Mouse (Mus musculus) retina, embryonic 14.5 days (tissue): ENCODE measurements around the gene Plekhg6.

ENCODE experiments used
- DNase-seq: peaks from one replicate; pipeline ENCODE4 v3.0.0-alpha.2; 2015; ENCODE audit warnings: low spot score

Gene Plekhg6

DNA sequence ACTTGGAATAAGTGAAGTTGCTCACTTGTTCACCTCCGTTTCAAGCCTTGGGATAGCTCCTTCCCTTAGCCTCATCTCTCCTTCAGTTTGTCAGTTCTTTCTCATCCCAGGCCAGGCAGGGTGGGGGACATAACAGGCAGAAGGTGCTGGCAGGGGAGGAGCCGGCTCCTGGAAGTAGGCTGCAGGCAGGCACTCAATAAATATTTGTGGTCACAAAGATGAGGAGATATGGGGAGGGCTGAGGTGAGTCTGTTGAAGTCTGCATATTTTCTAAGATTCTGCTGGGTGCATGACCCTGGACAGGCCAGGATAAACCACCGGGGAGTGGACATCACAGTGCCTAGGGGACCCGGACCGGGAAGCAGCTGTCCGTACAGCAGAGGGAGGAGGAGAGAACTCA is 57.0 kb downstream of the Plekhg6 start:
- no peak for DNase-seq

DNA sequence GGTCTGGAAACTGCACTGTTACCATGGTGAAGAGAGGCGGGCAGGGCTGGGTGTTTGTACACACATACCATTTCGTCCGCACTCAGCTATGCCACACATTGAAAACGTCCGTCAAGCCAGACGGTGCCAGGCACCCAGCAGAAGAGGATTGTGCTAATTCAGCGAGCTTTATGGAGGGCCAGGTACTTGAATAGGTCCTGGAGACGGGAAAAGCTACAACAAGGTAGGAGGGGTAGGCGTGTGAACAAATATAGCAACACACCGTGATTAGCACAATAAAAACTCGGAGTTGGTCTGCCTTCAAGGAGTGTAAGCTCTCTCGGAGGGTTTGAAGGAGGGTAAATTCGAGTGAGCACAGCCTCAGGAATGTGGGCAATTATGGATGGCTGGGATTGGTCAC is 57.8 kb downstream of the Plekhg6 start:
- DNase-seq, result no peak

DNA sequence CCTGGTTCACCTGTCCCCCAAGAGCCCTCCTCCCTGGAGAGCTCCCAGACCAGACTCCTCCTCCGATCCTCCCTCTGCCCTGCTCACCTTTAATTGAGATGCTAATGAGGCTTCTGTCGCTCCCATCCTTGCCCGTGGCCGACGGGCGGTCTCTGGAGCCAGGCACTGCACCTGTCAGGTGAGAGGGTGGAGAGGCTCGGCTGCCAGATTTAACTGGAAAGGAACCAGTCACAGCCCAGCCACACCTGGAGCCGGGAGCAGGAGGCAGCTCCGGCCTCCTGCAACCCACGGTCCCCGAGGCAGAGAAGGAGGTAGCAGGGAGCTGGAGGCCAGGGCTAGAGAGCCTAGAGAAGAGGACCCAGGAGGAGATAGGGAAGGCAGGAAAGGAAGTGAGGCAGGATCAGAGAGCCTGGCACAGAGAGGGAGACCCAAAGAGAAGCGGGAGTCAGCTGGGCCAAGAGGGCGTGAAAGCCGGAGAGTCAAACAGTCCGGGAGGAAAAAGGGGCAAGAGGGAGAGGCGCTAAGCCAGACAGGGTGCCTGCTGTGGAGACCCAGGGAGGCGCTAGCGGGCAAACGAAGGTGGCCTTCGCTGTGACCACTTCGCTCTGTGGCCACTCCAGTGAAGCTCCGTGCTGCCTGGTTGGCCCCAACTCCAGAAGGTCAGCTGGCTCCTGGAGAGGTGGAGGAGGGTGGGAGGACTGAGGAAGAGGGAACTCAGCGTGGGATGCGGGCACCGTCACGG is 59.3 kb downstream of the Plekhg6 start:
- DNase-seq, result no peak

DNA sequence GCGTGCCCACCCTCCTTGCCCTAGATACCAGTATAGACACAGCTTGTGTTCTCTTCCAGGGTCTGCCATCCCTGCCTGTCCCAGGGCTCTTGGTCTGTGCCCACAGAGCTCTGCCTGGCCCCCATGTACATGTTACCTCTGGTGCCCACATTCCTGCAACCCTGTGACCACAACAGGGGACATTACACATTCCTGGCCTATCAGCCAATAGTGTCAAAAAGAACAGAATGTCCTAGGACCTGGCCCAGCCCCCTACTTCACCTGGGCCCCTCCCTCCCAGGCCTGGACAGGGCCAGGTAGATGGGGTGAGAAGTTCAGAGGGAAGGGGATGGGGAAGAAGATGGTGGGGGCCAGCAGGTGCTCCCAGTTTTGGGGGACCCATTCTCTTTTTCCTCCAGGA is 60.3 kb downstream of the Plekhg6 start, which contains the start of gene Scnn1a:
Gene Scnn1a, plus strand, starts transcription at position 337 of the 400 bp plus-strand sequence.
- no peak for DNase-seq

DNA sequence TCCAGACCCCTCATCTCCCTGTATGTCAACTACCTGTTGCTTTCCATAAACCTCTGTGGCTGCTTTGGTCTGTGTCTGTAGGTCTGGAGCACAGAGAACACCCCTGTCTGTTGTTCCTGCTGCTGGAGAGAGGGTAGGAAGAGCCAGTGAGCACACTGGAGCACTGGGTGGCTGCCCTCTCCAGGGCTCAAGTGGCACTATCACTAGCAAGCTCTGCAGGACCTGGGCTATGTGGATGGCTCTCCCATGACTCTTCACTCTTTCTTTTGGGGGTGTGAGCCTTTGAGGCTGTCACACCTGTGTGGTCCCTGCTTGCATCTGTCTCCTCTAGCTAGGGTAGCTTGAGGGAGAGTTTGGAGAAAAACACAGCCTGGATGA is 60.7 kb downstream of the Plekhg6 start:
- DNase-seq, result no peak

DNA sequence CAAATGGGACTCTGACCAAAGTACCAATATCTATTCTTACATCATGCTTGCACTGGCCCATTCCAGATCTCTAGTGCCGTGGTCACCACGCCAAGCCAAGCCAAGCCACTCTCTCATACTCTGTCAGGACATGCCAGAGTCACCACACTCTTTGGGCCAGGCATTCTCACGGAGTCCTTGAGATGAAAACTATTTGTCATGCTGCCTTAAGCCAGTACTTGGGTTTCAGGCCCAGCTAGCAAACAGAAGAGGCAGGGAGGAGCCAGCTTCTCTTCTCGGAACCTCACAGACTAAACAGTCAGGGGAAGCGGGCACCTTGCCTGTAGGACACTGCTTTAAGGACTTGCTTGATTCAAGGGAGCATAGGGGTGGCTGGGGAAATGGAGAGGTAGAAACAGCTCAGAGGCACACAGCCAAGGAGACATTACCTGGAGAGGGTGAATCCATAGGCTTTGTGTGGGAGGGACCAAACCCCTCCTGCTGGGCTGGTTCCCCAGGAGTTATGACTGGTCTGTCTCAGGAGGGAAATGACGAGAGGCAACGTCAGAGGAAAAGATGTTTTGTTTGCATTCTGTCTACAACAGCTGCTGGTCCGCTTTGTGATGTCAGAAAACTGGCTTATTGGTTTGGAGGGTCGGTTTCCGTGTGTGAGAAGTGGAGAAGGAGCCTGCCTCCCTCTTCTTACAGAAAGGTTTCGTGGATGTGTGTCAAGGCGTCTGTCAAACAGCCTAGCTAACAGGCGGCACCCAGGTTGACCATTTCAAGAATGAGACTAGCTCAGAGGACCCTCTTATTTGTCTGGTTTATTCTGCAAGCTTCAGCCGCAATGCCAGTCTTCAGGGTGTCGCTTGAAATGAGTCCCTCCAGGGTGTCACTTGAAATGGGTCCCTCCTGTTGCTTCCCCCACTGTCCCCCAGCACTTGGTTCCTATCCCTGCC is 61.3 kb downstream of the Plekhg6 start:
- no peak for DNase-seq

DNA sequence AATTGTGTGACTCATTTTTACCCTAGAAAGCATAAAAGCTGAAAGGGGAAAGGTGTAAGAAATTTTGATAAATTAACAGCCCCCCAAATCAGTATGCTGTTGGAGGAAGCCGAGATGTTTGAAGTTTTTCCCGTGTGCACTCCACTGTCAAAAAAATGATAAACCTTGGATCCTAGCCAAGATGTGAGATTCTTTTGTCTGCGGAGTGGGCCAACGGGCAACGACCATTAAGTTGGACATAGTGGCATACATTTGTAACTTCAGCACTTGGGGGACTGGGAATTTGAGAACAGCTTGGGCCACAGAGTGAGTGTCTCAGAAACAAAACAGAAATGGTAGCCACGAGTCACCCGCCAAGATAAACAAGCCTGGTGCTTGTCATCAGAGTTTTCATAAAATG is 63.5 kb downstream of the Plekhg6 start:
- no peak for DNase-seq

DNA sequence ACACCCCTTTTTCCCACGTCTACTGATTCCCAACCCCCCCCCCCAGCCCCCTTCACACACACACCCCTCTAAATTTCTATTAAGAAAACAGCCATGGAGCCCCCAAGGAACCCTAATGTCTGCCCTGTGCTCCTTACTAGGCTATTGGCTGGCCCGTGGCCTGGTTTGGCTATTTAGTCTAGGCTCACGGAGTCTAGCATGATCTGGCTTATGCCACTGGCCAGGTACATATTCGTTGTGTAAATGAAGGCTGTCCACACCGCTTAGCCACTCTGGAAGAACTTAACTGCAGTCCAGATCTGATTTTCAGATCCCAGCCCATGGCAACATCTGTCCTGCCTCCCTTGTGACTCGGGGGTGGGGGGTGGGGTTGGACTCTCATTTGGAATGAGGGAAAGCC is 65.8 kb downstream of the Plekhg6 start:
- DNase-seq, result no peak

DNA sequence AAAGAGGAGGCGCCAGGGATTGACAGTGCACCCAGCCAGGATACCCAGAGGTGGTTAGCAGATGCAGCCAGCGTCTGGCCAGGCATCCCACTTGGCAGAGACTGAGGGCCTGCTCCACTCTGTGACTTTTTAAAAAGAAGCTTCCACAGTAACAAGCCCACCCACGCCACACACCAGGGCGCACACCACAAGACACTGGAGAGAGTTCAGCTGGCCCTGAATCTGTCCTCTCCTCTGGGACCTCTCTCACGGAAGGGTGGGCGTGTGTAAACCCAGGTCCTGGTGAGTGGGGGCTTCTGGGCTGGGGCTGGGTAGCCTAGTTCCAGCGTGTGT is 66.4 kb downstream of the Plekhg6 start:
- no peak for DNase-seq

DNA sequence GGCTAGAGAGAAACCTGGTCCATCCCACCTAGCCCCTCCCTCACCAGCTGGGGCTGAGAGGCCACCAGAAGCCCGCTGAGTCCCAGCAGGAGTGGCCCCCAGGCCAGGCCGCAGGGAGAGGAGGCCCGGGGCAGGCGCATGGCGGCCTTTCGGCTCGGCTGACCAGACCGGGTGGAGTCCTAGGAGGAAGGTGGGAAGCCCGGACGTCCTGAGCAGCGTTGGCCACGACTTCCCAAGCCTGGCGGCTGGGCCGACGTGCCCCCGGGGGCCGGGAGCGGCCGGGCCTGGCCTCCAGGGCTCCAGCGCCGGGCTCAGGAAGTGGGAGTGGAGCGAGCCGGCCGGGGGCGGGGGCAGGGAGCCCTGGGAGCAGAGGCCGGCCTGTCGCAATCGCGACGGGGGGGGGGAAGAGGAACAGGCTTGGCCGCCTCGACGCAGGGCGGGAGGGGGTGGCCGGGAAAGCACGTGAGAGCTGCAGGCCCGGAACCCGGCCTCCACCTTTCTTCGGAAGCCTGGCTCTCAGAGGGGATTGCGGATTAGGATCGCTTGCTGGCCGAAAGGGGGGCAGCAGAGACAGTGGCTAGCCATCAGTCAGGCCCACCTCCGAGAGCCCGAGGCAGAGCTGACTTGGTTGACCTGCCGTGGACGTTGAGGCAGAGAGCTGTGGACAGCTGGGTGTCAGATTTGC is 66.9 kb downstream of the Plekhg6 start, which contains the start of gene Ltbr:
Gene Ltbr, minus strand, starts transcription at position 340 of the 685 bp plus-strand sequence.
- peak; percentile 67 for DNase-seq
